Mouse (Mus musculus): ENCODE results near the gene Nol6. TPM values are rescaled to one million over a fixed set of nuclear protein-coding genes. Genes with fewer than 3 reads are reported as not detected.

Nol6 gene
- polyA plus RNA-seq, 1 experiment from 2014 or later: 30.2 TPM

GRCm38 (mm10) chr4:41140174-41140875, 16.1 kb upstream of the Nol6 start:
- peaks cover 21% of the 10 kb centered on the region; the same call in 1 of the 2 replicates for H3K36me3 ChIP-seq
- H3K27ac ChIP-seq: no peak overlapping the region
- H3K4me1 ChIP-seq: no peaks in the 10 kb centered on the region
- H3K4me3 ChIP-seq: no peak overlapping the region
- H3K9ac ChIP-seq: no peak overlapping the region
- no peaks in the 10 kb centered on the region for H3K9me3 ChIP-seq
- 94% methylated on average over 6 of the region's 6 CpGs for WGBS
- no peak for ATAC-seq (ENCODE audit: insufficient number of reproducible peaks, insufficient read depth, low FRiP score, low TSS enrichment)
- no peaks in the 10 kb centered on the region for H3K27me3 ChIP-seq
- no peak overlapping the region for H3K4me2 ChIP-seq (replicated peaks)

GRCm38 (mm10) chr4:41136811-41137210, 12.6 kb upstream of the Nol6 start:
- Histone ChIP-seq H3K27me3 (no peaks in the 10 kb centered on the region), H3K9me3 (no peaks in the 10 kb centered on the region), H3K4me3 (peak overlapping the region; percentile 72), H3K27ac (peak overlapping the region; percentile 98), H3K4me1 (0 out of 2 replicates have a peak, but pooled peaks cover 3% of the 10 kb centered on the region), H3K4me2 (replicated peaks) (peak overlapping the region; percentile 58), H3K36me3 (peaks cover 21% of the 10 kb centered on the region; the same call in 1 of the 2 replicates), H3K9ac (peak overlapping the region; percentile 99)
- ATAC-seq (ENCODE audit: insufficient number of reproducible peaks, insufficient read depth, low FRiP score, low TSS enrichment): no peak
- 0% methylated on average over 8 of the region's 8 CpGs for WGBS

GRCm38 (mm10) chr4:41136454-41136805, 12.2 kb upstream of the Nol6 start:
- peak overlapping the region; percentile 98 for H3K27ac ChIP-seq
- peak overlapping the region; percentile 58 for H3K4me2 ChIP-seq (replicated peaks)
- H3K4me1 ChIP-seq: 0 out of 2 replicates have a peak, but pooled peaks cover 3% of the 10 kb centered on the region
- H3K9me3 ChIP-seq: no peaks in the 10 kb centered on the region
- peak overlapping the region; percentile 72 for H3K4me3 ChIP-seq
- no peaks in the 10 kb centered on the region for H3K27me3 ChIP-seq
- WGBS: 0% methylated on average over 4 of the region's 4 CpGs
- H3K36me3 ChIP-seq: peaks cover 21% of the 10 kb centered on the region; the same call in 1 of the 2 replicates
- H3K9ac ChIP-seq: peak overlapping the region; percentile 99
- ATAC-seq (ENCODE audit: insufficient number of reproducible peaks, insufficient read depth, low FRiP score, low TSS enrichment): no peak

- peak within 1 kb of the TSS; percentile 58 for H3K4me2 ChIP-seq (replicated peaks)
- H3K4me3 ChIP-seq: peak within 1 kb of the TSS; percentile 72
- 1% methylated on average over 65 of the region's 65 CpGs for WGBS
- H3K9me3 ChIP-seq: no peaks in the 10 kb centered on the region
- 0 out of 2 replicates have a peak, but pooled peaks cover 3% of the 10 kb centered on the region for H3K4me1 ChIP-seq
- ATAC-seq (ENCODE audit: insufficient number of reproducible peaks, insufficient read depth, low FRiP score, low TSS enrichment): peak; percentile 81
- H3K9ac ChIP-seq: peak within 1 kb of the TSS; percentile 99
- H3K36me3 ChIP-seq: peaks cover 19% of the 10 kb centered on the region; the same call in 1 of the 2 replicates
- no peaks in the 10 kb centered on the region for H3K27me3 ChIP-seq
- H3K27ac ChIP-seq: peak within 1 kb of the TSS; percentile 98
Measured at GRCm38 (mm10) chr4:41135711-41136453, 11.6 kb upstream of the Nol6 start, which contains the start of gene Ube2r2. Gene Ube2r2, plus strand, starts transcription at chr4:41135743.

- peak overlapping the region; percentile 72 for H3K4me3 ChIP-seq
- no peaks in the 10 kb centered on the region for H3K27me3 ChIP-seq
- peak overlapping the region; percentile 99 for H3K9ac ChIP-seq
- peak; percentile 95 for ATAC-seq (ENCODE audit: insufficient number of reproducible peaks, insufficient read depth, low FRiP score, low TSS enrichment)
- 0% methylated on average over 25 of the region's 70 CpGs for WGBS
- H3K9me3 ChIP-seq: no peaks in the 10 kb centered on the region
- peaks cover 11% of the 10 kb centered on the region; the same call in 1 of the 2 replicates for H3K36me3 ChIP-seq
- peak overlapping the region; percentile 58 for H3K4me2 ChIP-seq (replicated peaks)
- H3K4me1 ChIP-seq: 0 out of 2 replicates have a peak, but pooled peaks cover 3% of the 10 kb centered on the region
- H3K27ac ChIP-seq: peak overlapping the region; percentile 98
Measured at GRCm38 (mm10) chr4:41134935-41135710, 10.9 kb upstream of the Nol6 start.

GRCm38 (mm10) chr4:41133529-41134291, 9.5 kb upstream of the Nol6 start:
- H3K4me3 ChIP-seq: no peak overlapping the region
- H3K4me1 ChIP-seq: 0 out of 2 replicates have a peak, but pooled peaks cover 3% of the 10 kb centered on the region
- no peak overlapping the region for H3K9ac ChIP-seq
- no peak for ATAC-seq (ENCODE audit: insufficient number of reproducible peaks, insufficient read depth, low FRiP score, low TSS enrichment)
- H3K27me3 ChIP-seq: no peaks in the 10 kb centered on the region
- H3K9me3 ChIP-seq: no peaks in the 10 kb centered on the region
- no peak overlapping the region for H3K4me2 ChIP-seq (replicated peaks)
- H3K36me3 ChIP-seq: peaks cover 4% of the 10 kb centered on the region; the same call in 1 of the 2 replicates
- H3K27ac ChIP-seq: no peak overlapping the region
- 84% methylated on average over 6 of the region's 6 CpGs for WGBS

- Histone ChIP-seq H3K4me1 (0 out of 2 replicates have a peak, but pooled peaks cover 3% of the 10 kb centered on the region), H3K4me2 (replicated peaks) (no peak overlapping the region), H3K4me3 (no peak overlapping the region), H3K27ac (no peak overlapping the region), H3K36me3 (no peaks in the 10 kb centered on the region), H3K27me3 (no peaks in the 10 kb centered on the region), H3K9me3 (no peaks in the 10 kb centered on the region), H3K9ac (no peak overlapping the region)
- ATAC-seq (ENCODE audit: insufficient number of reproducible peaks, insufficient read depth, low FRiP score, low TSS enrichment): no peak
- WGBS: 81% methylated on average over 6 of the region's 6 CpGs
Measured at GRCm38 (mm10) chr4:41132471-41132870, 8.2 kb upstream of the Nol6 start.

- Histone ChIP-seq H3K36me3 (no peaks in the 10 kb centered on the region), H3K27ac (no peak overlapping the region), H3K27me3 (no peaks in the 10 kb centered on the region), H3K4me1 (0 out of 2 replicates have a peak, but pooled peaks cover 3% of the 10 kb centered on the region), H3K9ac (no peak overlapping the region), H3K4me2 (replicated peaks) (no peak overlapping the region), H3K4me3 (no peak overlapping the region), H3K9me3 (no peaks in the 10 kb centered on the region)
- ATAC-seq (ENCODE audit: insufficient number of reproducible peaks, insufficient read depth, low FRiP score, low TSS enrichment): no peak
- WGBS: 78% methylated on average over 3 of the region's 3 CpGs
Measured at GRCm38 (mm10) chr4:41129836-41130235, 5.6 kb upstream of the Nol6 start.

GRCm38 (mm10) chr4:41129406-41129805, 5.2 kb upstream of the Nol6 start:
- H3K36me3 ChIP-seq: no peaks in the 10 kb centered on the region
- WGBS: 7% methylated on average over 2 of the region's 2 CpGs
- no peak overlapping the region for H3K4me3 ChIP-seq
- peak; percentile 53; the same call in 1 of the 2 replicates for ATAC-seq (ENCODE audit: insufficient number of reproducible peaks, insufficient read depth, low FRiP score, low TSS enrichment)
- H3K27me3 ChIP-seq: no peaks in the 10 kb centered on the region
- no peaks in the 10 kb centered on the region for H3K9me3 ChIP-seq
- H3K4me1 ChIP-seq: 0 out of 2 replicates have a peak, but pooled peaks cover 1% of the 10 kb centered on the region
- no peak overlapping the region for H3K9ac ChIP-seq
- H3K27ac ChIP-seq: no peak overlapping the region
- no peak overlapping the region for H3K4me2 ChIP-seq (replicated peaks)

GRCm38 (mm10) chr4:41118706-41119292, 5.5 kb downstream of the Nol6 start:
- Histone ChIP-seq H3K4me2 (replicated peaks) (no peak overlapping the region), H3K9ac (no peak overlapping the region), H3K27ac (no peak overlapping the region), H3K4me1 (peaks cover 8% of the 10 kb centered on the region), H3K4me3 (no peak overlapping the region), H3K36me3 (peaks cover 82% of the 10 kb centered on the region), H3K9me3 (no peaks in the 10 kb centered on the region), H3K27me3 (no peaks in the 10 kb centered on the region)
- 71% methylated on average over 11 of the region's 11 CpGs for WGBS
- ATAC-seq (ENCODE audit: insufficient number of reproducible peaks, insufficient read depth, low FRiP score, low TSS enrichment): 0 out of 2 replicates have a peak, but pooled peaks have one; percentile 2
